Mouse (Mus musculus) testis, adult 2 months (tissue): ENCODE results near the gene March8.

ENCODE experiments used
- CTCF ChIP-seq: fragments of 200-500 bp; IDR thresholded peaks from 2 replicates; pipeline ENCODE4 v1.5.1; 2012; ENCODE audit warnings: low read depth, mild to moderate bottlenecking, inconsistent platforms, low read length, moderate library complexity; ENCODE audit not compliant: control insufficient read depth, insufficient read depth, insufficient replicate concordance
- POLR2A ChIP-seq: fragments of 200-500 bp; IDR thresholded peaks from 2 replicates; pipeline ENCODE4 v1.6.1; 2012; ENCODE audit warnings: low read depth, mild to moderate bottlenecking, inconsistent platforms, low read length, moderate library complexity; ENCODE audit not compliant: control insufficient read depth

GRCm38 (mm10) chr6:116398136-116398535, 60.3 kb downstream of the March8 start:
- TF ChIP-seq CTCF (no peak), POLR2A (no peak)
